Mouse (Mus musculus) frontal cortex, postnatal 36 days (tissue): ENCODE data around the gene Zbtb45.
A peak's percentile ranks its signal among the peaks of the same experiment; 100 is the strongest.

Source experiments
- DNase-seq, 2 experiments: peaks; one replicate each; pipeline ENCODE4 v3.0.0; 2022; ENCODE audit warnings: low spot score in 2 of 2

Gene Zbtb45

DNA sequence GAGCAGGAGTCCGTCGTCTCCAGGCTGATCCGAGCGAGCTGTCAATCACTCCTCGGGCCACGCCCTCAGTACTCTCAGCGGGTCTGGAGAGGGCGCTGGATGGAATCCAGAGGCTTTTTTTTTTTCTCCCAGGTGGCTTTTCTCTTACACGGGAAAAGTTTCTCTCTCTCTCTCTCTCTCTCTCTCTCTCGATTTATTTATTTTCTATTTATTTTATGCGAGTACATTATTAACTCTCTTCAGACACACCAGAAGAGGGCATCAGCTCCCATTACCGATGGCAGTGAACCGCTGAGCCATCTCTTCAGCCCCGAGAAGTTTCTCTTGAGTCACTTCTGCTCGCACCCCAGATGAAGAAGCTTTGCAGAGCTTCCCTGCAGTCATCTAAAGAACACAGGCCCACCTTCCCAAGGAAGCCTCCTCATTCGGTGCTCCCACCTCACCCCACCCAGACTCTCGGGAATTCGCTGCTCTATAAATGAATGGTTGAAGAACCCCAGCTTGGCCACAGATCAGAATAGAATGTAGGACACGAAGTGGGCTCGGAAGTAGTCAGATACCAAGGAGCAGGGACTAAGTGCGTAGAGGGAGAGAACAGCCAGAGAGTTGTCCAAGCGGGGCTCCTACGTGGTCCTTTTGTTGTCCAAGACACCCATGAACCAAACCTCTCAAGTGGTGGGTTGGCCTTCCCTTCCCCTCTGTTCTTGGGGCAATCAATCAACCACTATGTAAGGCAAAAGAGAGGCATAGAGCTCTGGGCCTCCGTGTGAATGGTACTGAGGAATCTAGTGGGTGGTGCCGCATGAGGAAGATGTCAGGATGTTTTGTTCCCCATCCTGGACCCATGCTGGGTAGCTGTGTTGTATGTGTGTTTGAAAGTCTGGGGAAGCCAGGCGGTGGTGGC, at the start of gene Zbtb45:
Zbtb45 (minus strand) TSS at position 30 of the 904 bp plus-strand sequence.
- no peak for DNase-seq

DNA sequence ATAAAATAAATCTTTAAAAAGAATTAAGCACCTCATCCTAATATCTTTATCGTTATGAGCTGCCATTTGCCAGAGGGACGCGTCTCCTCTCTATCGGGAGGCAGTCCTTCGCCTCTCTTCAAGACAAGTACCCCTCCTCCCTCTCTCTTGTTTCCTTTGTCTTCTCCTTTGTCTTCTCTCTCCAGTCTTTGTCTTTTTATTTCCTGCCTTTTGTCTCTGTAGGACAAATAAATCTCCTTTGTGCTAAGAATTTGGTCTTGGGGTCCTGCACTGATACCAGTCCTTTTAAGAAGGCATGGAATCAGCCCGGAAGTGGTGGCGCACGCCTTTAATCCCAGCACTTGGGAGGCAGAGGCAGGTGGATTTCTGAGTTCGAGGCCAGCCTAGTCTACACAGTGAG, 49.7 kb upstream of the Zbtb45 start:
- DNase-seq = no peak

DNA sequence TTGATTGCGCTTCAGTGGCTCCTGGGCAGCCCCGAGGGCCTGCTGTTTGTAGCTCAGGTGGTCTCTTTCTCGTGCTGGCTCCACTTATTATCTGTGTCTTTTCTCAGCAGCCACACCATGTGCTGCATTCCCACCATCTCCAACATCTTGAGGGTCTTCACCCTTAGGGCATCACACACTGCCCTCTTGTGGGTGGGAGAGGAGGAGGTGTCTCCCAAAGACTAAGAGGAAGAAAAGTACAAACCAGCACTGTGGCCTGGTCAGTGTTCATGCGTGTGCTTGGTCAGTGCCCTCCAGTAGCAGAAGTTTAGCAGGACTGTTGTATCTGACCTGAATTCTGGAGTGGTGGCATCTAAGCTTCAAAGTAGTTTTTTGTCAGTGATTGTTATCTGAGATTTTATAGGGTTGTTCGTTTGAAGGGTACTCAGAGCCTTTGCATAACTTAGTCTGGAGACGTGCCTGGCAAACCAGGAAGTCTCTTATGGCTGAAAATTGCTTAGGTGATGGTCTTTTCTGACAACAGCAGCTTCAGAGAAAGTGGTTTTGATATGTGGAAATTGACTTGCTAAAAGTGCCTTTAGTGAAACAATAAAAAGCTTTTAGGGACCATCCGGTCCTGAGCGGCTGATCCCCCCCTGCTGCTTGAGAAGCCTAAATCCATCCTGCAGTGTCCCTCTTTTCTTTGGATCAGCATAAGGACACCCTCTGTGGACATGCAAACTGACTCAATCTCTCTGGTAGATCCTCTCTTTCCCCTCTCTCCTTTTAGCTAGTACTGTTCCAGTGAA, 47.3 kb upstream of the Zbtb45 start:
- DNase-seq = no peak

DNA sequence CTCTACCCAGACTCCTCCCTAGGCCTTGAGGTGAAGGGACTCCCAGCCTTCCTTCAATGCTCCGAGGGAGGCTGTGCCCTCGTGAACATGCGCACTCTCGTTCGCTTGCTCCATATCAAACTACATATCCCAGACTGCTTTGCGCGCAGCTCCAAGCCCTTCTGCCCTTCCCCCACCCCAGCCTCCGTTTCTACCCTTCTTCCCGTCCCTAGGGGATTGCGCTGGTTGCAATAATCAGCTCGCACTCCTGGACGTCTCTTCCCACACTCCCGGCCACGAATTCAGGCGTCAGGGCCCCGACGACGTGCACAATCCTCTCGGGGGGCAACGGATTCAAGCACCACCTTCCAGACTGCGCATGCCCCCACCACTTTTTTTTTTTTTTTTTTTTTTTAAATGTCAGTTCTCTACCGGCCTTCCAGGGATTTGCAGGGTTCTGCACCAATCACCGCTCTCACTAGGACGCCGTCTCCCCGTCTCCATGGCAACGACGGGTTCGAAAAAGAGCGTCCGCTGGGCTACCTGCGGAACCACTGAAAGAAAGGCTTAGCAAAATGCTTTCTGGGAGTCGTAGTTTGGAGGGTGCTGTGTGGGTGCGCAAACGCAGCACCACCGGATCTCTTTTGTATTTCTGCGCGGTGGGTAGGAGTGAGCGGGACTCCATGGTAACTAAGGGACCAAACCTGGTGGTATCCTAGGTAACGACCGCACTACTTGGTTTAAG, 44.6 kb upstream of the Zbtb45 start, which contains the start of gene Mzf1:
Mzf1 (minus strand) TSS at position 478 of the 724 bp plus-strand sequence.
- DNase-seq = peak; percentile 94 to 96

DNA sequence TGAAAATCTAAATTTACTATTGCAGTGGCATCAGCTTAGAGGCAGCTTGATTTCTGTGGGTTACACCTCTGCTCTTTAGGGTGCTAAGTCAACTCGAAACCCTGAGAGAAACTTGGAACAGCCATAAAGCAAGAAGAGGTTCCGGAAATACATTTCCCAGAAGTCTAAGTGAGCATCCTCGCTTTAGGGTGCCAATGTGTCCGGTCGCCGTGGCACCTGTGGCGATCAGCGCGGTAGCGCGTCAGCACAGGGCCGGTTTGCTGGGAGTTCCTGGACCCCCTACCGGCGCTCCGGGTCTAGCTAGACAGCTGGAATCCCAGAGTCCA, 44.1 kb upstream of the Zbtb45 start:
- no peak for DNase-seq

DNA sequence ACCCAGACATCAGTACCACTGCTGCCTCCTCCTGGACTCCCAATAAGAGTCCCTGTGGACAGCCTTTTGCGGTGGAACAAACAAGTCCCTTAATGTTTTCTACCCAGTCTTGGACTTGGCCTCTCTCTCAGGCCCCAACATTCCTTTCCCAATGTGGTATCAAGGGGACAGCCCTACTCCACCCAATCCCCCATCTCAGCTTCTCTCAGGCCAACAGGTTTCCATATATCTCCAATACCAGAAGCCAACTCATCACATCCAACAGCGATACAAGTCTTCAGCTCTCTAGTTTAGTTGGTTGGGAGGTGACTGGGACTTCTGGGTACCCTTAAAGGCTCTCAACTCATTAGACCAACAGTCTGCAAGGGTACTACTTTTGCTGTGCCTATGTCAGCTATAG, 43.7 kb upstream of the Zbtb45 start:
- DNase-seq = no peak

DNA sequence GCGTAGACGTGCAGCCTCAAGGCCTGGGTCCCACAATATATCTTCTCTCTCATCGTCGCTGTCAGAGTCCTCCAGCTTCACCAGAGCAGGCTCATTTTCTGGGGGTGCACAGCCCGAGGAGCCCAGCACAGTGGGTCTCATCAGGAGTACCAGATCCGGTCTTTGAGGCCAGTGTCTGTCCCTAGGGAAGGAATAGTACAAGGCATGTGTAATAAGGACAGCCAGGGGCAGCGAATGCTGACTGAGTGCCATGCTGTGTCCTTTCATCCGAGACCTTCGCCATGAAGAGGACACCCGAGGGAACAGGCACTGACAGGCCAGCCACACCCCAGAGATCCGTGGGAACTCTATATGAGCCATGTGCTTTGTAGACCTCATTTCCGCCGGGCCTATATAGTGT, 43.2 kb upstream of the Zbtb45 start:
- no peak for DNase-seq

DNA sequence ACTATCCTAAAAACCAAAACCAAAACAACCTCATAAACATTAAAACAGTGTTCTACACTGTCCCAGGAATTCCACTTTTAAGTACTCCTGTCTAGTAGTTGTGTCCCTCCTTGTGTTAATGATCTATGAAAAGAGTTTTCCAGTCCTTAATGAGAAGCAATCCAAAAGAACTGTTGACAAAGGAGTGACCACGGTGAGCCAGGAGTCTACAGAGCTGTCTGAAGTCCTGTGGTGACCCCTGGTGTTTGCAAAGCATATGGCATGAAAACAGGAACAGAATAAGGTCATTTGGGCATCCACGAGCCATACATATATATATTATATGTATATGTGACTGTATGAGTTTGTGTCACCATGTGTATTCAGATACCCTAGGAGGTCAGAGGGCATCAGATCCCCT, 36.2 kb upstream of the Zbtb45 start:
- DNase-seq = peak in 1 of 2 experiments; percentile 49

DNA sequence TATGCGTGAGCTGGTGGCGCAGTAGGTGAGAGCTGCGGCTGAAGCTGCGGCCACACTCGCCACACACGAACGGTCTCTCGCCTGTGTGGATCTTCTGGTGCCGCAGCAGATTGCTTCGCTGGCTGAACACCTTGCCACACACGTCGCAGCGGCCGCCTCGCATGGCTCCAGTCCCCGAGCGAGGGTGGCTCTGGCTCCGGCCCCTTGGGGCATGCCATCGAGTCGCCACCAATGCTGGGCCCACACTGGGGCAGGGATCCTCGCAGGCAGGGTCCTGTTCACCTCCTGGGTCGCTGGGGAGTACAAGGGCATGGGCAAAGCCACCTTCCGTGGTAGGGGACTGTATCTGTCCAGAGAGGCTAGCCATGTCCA, 34.4 kb upstream of the Zbtb45 start:
- no peak for DNase-seq

DNA sequence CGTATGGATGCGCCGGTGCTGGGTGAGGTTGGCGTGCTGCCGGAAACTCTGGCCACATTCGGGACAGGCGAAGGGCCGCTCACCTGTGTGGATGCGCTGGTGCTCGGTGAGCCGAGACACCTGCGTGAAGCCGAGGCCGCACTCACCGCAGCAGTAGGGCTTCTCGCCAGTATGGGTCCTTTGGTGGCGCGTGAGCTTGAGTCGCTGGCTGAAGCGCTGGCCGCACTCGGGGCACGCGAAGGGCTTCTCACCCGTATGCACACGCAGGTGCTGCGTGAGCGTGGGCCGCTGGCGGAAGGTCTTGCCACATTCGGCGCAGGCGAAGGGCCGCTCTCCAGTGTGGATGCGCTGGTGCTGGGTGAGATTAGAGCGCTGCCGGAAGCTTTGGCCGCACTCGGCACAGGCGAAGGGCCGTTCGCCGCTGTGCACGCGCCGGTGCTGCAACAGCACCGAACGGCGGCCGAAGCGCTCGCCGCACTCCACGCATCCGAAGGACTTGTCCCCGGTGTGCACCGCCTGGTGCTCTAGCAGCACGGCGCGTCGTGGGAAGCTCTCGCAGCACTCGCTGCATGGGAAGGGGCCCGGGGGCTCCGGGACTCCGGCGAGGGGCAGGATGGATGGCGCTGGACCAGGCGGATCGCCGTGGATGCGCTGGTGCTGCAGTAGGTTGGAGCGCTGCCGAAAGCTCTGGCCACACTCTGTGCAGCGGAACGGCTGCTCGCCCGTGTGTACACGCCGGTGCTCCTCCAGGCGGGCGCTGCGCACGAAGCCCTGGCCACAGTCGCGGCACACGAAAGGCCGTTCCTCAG, 33.8 kb upstream of the Zbtb45 start:
- peak; percentile 53 to 54 for DNase-seq

DNA sequence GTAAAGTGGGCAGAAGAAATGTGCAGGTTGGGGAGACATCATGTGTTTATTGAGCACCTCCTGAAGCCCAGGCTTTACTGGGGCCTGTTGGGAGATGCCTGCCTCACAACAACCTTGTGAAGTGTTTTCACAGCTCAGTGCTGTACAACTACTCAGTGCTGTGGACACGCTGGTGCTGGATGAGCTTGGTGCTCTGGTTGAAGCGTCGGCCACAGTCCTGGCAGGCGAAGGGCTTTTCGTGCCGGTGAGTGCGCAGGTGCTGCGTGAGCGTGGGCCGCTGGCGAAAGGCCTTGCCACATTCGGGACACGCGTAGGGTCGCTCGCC, 33.2 kb upstream of the Zbtb45 start:
- DNase-seq = no peak

DNA sequence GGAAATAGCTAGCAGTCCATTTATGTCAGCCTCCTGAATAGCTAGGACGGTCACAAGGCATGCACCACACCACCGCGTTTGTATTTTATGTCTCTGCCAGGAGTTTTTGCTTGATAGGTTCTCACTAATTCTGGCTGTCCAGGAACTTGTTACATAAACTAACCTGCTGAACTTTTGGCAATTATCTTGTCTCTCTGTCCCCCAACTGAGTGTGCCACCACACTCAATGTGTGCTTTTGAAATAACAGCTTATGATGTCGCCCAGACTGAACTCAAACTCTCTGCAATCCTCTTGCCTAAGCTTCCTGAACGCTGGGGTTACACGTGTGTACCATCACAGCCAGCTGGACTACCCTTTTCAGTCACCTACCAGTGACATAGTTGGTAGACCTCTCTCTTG, 32.7 kb upstream of the Zbtb45 start:
- DNase-seq = no peak

DNA sequence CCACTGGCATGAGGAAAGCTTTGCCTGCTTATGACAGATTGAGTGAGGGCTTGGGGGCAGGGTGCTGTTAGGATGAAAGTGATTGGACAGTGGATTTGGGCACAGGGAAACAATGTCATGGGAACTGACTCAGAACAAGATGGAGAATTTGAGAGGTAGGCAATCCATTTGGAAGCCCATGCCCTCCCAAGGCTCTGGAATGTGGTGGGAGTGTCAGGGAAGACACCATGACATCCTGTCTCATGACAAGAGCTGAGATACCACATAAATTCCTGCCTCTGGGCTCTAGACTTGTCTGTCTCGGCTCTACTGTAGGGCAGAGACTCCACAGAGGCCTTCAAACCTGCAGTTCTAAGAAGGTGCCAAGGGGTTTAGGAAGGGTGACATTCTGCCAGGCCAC, 31.4 kb upstream of the Zbtb45 start:
- DNase-seq = no peak

DNA sequence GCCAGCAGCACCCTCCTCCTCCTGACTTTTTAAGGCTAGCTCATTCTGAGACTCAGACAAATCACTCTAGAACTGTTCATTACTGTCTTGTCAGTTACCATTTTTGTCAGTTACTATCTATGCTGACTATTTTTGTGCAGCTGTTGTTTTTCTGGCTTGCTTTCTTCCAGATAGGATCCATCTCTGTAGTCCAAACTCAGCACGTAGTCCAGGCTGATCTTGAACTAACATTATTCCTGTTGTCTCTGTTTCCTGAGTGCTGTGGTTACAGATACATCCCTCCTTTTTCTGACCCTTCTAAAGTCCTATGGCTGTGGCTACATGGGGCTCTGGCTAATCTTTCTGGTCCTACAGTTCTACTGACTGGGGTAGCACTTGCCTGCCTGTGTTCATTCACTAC, 29.3 kb upstream of the Zbtb45 start:
- no peak for DNase-seq

DNA sequence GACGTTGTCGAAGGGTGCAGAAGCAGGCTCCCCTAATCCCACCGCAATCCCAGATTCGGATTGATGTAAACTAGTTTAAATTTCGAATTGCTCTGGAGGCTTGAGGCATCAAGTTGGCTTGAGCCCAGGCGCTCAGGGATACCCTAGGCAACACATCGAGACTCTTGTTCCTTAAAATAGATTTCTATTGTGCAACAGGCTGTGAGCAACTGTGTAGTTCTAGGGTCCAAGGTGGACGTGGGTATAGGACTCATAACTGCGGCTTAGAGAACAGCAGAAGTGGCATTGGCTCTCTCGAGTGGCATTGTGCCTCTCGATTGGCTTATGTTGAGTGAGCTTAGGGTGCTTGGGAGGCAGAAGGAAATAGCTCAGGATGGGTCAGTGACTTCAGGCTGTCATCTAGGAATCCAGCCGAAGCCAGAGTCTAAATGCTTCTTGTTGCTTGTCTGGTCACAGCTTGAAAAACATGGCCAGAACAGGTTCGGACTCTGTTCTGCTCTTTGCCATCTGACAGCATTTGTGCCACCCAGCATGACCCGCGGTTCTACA, 28.9 kb upstream of the Zbtb45 start:
- no peak for DNase-seq

DNA sequence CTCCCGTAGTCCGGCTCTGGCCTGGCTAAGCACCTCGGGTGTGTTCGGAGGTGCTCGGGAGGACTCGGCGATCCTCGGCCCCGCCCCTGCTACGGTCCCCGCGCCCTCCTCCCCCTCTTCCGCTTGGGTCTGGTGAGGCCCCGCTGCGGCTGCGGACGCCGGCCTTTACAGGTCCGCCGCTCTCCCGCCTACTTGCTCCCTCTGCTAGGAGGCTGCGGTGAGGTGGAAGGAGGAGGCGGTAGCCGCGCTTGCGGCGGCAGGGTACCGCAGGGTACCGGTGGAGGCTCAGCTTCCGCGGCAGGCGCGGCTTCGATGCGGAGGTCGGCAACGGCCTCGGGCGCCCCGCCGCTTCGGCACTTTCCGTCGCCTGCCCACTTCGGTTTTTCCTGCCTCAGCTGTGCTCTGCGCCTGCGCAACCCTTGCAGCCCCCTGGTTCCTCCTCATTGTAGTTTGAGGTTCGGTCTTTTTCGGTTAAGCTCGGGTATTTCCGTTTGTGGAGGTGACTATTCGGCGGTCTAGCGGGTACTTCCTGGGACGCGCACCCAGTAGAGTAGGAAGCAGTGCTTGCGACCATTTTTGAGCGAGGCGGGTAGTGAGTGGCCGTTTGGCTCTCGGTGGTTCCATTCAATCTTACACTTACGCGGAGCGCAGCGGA, 28.2 kb upstream of the Zbtb45 start, which contains the start of gene Ube2m:
Ube2m (minus strand) TSS at position 375 of the 655 bp plus-strand sequence.
- DNase-seq = peak; percentile 99 to 100

DNA sequence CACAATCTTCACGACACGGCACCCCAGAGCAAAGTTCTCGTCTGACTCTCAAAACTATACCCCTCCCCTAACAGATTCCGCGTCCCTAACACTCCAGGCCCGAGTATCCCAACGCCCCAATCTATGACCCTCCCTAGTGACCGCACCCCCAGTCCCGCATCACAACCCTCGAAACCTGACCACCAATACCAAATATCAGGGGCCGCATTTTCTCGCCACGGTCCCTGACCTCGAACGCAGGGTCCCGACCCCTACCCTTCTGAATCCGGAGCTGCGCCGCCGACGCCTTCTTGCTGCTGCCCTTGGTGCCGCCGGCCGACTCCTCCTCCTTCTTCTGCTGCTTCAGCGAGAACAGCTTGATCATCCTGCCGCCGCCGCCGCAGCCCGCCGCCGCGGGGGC, 27.5 kb upstream of the Zbtb45 start:
- DNase-seq = peak; percentile 43 to 46

DNA sequence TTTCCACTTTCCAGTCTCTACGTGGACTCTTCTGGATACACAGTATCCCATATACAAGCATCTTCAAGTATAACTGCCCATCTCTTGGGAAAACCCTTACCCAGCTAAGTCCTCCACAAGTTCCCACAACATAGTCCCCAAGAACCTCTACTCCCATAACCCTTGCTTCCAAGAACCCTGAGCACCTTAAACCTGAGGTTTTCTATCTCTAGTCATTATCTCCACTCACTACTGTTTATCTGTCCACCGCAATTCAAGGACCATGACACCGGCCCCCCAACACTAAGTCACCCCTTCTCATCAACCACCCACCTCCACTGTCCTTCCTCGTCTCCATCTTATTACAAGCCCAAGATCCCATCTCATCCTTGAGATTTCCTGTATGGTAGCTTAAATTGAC, 27.0 kb upstream of the Zbtb45 start:
- DNase-seq = no peak

DNA sequence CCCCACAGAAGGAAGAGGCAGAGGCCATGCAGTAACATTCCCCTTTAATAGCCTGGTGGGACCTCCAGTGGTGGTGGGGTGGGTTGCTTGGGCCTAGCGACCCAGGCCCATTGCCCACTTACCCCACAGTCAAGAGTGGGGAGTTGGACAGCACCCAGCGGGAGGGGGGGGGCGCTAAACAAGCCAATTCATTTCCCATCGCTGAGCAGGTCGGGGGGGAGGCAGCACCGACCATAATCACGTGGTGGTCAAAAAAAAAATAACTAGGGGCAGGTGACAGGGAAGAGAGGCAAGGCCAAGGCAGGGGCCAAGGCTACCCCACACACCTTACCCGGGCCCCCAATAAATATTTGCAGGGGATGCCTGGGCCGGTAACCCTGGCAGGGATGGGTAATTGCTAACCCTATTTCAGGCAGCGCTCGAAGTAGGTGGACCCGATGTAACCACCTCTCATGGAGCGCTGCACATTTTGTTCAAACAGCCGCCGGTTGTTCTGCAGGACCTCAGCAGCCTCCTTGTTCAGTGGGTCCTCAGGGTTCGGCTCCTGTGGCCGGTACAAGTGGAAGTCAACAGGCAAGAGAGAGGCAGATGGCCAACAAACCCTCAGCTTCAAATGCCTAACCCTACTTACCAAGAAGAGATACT, 25.5 kb upstream of the Zbtb45 start:
- DNase-seq = no peak
